Mouse (Mus musculus): ENCODE results near the gene Sfxn2.

Gene Sfxn2

DNA sequence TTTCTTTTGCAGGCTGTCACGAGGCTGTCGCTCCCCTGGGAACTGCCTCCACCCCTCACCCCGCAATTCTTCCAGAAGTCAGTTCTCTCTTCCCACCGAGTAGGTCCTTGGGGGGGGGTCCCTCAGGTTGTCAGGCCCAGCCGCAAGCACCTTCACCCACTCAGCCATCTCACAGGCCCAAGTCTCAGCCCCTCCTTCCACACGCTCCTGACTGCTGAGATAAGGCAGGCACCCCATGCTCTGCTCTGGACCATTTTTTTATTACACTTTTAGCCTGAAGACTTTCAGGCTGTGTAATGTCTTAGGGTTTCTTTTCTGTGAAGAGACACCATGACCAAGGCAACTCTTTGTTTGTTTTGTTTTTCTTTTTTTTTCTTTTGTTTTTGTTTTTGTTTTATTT is 64.4 kb downstream of the Sfxn2 start:
- no peak for DNase-seq

DNA sequence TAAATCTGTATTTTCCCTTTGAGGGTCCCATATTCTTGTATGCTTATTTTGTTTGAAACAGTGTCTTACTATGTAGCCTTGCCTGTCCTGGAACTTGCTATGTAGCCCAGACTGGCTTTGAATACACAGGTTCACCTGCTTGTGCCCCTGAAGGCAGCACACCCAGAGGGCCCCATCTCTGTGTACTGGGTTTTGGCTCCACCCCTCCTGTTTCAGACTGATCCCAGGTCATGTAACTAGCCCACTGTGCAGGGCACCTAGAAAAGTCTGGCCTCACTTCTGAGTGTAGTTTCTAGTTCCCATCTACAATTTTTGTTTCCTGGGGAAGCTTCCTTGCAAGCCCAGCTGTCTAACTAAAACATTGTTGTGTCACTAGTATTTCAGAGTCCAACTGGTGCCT is 65.9 kb downstream of the Sfxn2 start:
- DNase-seq = no peak

DNA sequence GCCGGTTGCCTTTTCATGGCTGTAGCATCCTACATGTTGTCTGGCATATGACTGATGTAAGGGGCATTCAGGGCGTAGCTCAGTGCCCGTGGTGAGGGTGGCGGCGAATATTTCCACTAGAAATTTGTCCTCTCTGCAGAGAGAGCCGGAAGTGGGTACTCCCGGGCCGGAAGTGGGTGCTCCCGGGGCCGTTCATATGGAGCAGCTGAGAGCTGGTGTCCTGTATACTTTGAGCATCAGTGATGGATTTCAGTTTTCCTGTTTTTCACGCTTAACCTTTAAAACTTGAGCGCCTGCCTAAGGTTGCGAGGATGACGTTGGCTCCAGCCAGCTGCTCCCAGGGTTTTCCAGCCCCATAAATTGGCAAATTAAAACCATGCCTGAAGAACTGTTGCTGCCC is 66.3 kb downstream of the Sfxn2 start:
- DNase-seq = no peak

DNA sequence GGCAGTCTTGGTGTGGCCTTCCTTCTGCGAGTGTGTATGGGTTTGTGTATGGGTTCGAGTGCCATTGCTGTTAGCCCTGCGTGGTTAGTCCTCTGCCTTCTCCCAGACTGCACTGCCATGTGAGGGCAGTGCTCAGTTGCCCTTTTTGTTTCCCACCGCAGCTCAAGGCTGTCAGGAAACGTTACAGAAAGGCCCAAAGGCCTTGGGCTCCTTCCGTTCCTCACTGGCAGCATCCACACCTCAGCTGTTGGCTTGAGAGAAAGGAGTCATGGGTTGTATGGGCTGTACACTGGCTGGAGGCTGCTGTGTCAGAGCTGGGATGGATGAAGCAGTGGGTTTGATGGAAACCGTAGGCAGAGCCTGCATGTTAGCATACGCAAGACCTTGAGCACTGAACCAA is 67.6 kb downstream of the Sfxn2 start:
- DNase-seq = no peak

DNA sequence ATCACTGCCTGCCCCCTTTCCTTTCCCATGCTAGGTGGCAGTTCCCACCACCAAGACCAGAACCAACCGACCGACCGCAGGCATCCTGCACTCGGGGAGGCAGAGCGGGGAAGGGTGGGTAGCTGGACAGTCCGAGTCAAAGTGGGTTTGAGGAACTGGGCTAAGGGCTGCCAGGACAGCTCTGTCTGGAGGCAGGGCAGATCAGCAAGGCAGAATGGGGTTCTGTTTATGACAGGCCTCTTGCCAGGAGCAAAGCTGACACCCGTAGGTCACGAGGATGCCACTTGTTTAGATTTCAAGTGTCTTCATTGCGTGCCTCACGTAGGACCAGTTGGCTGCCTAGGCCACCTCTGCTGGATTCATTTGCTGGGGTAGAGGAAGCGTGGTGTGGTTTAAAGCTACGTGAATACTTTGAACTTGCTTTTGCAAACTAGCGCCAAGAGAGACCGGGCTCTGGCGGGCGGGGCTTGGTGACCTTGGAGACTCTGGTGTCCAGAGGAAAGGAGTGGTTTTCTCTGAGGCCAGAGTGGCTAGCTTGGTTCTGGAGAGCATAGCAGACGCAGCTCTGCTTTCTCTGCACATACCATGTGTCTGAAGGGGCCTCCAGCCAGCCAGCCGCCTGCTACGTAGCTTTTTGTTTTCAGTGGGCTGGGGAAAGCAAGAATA is 68.4 kb downstream of the Sfxn2 start:
- peak; percentile 55 for DNase-seq

DNA sequence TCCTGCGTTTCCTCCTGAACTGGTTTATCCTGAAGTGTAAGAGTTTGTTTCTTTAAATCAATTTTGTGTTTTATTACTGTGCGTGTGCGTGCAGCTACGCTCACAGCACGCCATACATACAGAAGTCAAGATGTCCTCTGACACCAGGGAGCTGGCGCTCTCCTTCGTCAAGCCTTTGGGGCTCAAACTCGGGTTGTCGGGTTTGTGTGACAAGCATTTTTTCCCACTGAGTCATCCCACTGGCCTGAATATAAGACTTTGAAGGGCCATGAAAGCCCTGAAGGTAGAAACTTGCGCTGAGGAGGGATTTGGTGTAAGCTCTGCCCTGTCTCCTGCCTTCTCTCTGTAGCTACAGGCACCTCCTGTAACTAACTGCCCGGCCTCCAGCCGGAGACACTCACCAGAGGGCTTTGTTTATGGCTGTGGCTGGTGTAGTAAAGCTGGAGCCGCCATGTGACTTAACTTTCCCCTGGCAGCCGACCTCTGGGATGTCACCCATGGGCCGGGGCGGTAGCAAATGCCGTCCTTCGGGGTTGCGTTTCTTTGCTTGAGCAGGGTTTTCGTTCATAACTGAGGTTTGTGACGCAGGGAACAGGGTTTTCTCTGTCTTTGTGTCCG is 69.1 kb downstream of the Sfxn2 start:
- DNase-seq = no peak

DNA sequence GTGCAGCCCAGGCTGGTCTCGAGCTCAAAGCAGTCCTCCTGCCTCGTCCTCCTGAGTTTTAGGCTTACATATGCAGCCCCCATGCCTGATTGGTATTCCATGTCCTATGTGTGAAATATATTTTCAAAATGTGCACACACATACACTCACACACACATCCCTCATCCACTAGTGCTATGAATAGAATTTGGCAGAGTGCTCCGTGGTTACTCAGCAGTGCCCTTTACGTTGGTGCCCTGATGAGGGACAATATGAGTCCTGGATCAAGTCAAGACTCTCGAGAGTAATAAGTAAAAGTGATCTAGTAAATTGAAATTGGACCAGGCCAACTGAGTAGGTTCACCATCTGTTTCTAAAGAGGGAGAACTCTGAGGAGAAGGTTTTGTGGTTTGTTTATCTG is 70.1 kb downstream of the Sfxn2 start:
- DNase-seq = no peak

DNA sequence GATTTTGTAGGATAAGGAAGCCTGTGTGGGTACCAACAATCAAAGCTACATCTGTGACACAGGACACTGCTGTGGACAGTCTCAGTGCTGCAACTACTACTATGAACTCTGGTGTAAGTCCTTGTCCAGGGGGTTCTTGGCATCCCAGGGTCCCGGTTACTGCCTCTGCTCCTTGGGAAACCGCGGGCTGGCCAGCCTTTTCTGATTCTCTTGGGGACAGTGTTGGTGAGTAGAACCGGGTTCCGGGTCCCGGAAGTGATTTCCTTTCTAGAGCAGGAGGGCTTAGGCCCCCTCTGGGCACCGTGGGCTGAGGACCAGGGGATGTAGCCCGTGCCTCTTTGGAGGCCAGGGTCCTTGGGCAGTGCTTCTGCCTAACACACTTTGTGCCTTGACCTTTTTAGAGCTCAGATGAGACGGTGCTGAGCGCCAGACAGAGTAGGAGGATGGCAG is 71.2 kb downstream of the Sfxn2 start:
- no peak for DNase-seq

DNA sequence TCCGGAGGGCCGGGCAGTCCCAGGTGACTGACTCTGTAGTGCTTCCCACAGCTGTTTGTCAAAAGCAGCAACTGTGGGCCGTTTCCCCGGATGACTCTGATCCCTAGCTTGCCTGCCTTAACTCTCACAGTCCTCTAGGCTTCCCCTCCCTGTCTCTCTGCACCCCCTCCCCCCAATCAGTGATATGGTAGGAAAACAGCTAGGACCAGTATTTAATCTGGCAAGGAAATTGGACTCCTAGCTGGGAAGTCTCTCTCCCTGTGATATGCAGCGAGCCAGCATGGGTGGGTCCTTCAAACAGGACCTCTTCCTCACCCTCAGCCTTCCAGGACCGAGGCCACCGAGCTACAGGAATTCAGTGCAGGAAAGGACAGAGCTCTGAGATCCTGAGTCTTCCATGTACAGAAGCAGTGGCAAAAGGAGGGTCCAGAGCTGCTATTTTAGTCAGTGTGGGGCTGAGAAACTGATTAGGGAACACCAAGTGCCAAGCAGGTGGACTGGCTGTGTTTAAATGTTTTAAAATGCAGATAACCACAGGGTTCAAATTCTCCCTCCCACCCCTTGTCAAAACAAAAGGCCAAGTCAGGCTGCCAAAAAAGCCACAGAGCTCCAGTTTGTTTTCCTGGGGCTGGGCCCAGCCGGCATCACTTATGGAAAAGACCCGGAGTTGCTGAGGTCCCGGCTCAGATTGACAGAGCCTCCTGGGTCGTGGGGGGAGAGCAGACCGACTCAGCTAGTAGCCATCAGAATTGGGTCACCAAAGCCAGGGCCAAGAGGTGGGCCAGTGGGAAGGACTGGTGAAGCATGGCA is 71.8 kb downstream of the Sfxn2 start:
- peak; percentile 45 for DNase-seq

DNA sequence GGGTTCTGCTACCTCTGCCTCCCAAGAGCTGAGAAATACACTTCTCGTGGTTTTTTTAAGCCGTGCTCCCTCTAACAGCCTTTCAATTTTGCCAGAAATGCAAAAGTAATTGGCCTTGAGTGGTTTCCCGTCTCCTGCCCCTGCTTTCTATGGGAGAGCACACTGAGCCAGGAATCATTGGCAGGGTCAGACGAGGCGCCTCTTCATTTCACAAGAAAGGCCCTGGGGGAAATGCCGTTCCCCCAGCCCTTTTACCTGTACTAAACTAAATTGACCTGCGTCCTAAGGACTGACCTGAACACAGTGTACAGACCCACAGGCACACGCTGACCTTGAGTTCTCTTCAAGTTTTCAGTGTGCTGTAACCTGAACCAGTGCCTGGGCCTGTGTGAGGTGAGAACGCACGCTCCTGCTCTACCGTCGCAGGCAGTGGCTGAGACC is 72.9 kb downstream of the Sfxn2 start:
- no peak for DNase-seq

DNA sequence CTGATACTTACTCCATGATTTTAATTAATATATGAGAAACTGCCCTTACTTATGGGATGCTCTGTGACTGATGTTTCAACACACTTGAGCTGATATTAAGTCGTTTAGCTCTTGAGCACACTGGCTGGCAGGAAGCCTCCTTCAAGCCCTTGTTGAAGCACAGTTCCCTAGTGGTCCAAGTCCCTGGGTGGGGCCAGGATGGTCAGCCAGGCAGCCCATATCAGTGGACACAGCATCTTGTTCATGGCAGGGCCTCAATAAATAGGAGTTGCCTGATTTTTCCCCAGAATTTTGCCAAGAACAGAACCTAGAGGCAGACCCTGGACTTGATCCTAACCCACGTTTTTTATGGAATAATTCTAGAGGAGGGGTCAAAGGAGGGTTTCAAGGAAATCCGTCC is 74.1 kb downstream of the Sfxn2 start:
- DNase-seq = no peak
